Mouse (Mus musculus) kidney, embryonic 16.5 days (tissue): Measurements from ENCODE around the gene Bcam. TPM values are rescaled to one million over a fixed set of nuclear protein-coding genes. Genes with fewer than 3 reads are reported as not detected.
"Not testable (repeated sequence)": the region's sequence is repeated elsewhere in the genome, so short reads cannot be mapped to it uniquely, and the experiment has no call there.

Source experiments
- ATAC-seq: fragments of 200-750 bp; cut with Nextera tagmentation; 2 replicates; pipeline ENCODE4 v1.8.0; 2017; ENCODE audit warnings: moderate TSS enrichment; ENCODE audit not compliant: low FRiP score, low TSS enrichment
- H3K27ac ChIP-seq: fragments of 300-500 bp; sonication (generic); 2 replicates; pipeline ENCODE4 v1.5.1; 2014; ENCODE audit warnings: low read length
- H3K27me3 ChIP-seq: fragments of 300-500 bp; sonication (generic); 2 replicates; pipeline ENCODE4 v1.6.1; 2014; ENCODE audit warnings: low read length, control low read depth, mixed read lengths; ENCODE audit not compliant: insufficient read depth
- H3K36me3 ChIP-seq: fragments of 300-500 bp; sonication (generic); 2 replicates; pipeline ENCODE4 v1.6.1; 2014; ENCODE audit warnings: low read length, control low read depth, mixed read lengths; ENCODE audit not compliant: insufficient read depth
- H3K4me1 ChIP-seq: fragments of 300-500 bp; sonication (generic); 2 replicates; pipeline ENCODE4 v1.6.1; 2014; ENCODE audit warnings: low read length, control low read depth, mixed read lengths; ENCODE audit not compliant: insufficient read depth
- H3K4me2 ChIP-seq: fragments of 300-500 bp; sonication (generic); replicated peaks from 2 replicates; pipeline ENCODE4 v1.6.1; 2014; ENCODE audit warnings: low read depth, low read length
- H3K4me3 ChIP-seq: fragments of 300-500 bp; sonication (generic); 2 replicates; pipeline ENCODE4 v1.5.1; 2014; ENCODE audit warnings: mild to moderate bottlenecking, low read length
- H3K9ac ChIP-seq: fragments of 300-500 bp; sonication (generic); replicated peaks from 2 replicates; pipeline ENCODE4 v1.6.1; 2014; ENCODE audit warnings: low read length
- H3K9me3 ChIP-seq: fragments of 300-500 bp; sonication (generic); 2 replicates; pipeline ENCODE4 v1.6.1; 2016; ENCODE audit warnings: low read length, control low read depth
- WGBS: fragments of 180-500 bp; shearing (Covaris S2); extraction: QIAGEN DNeasy Blood & Tissue Kit; methylation state at CpG from one replicate; pipeline ENCODE4 v1.1.7; 2014; 5-methylcytosine and 5-hydroxymethylcytosine counted together
- polyA plus RNA-seq: library from polyadenylated mRNA; unstranded; fragments of >200 nt; fragmentation: Nextera tagmentation; extraction: Ambion mirVana; gene quantifications from 2 replicates; pipeline ENCODE4 v1.2.1, GENCODE M21; 2015

Gene Bcam
- polyA plus RNA-seq, 1 experiment from 2014 or later, result 309 TPM

GRCm38 (mm10) chr7:19809369-19809768, 38.6 kb upstream of the Bcam start:
- no peak overlapping the region for H3K27ac ChIP-seq
- ATAC-seq, result peak; percentile 54; the same call in 1 of the 2 replicates
- peak overlapping the region; percentile 34 for H3K4me3 ChIP-seq
- peak overlapping the region; percentile 47 for H3K4me2 ChIP-seq
- H3K27me3 ChIP-seq, result peaks cover 32% of the 10 kb centered on the region
- 6% methylated on average over 27 of the region's 27 CpGs for WGBS
- peaks cover 11% of the 10 kb centered on the region; the same call in 1 of the 2 replicates for H3K4me1 ChIP-seq
- peaks cover 6% of the 10 kb centered on the region; the same call in 1 of the 2 replicates for H3K9me3 ChIP-seq
- H3K36me3 ChIP-seq, result no peaks in the 10 kb centered on the region
- H3K9ac ChIP-seq, result peak overlapping the region; percentile 17; the same call in 1 of the 2 replicates

- ATAC-seq, result no peak
- WGBS, result 82% methylated on average over 8 of the region's 8 CpGs
Measured at GRCm38 (mm10) chr7:19806356-19806969, 35.6 kb upstream of the Bcam start.

GRCm38 (mm10) chr7:19802995-19803394, 32.2 kb upstream of the Bcam start:
- Histone ChIP-seq H3K36me3 (no peaks in the 10 kb centered on the region), H3K9ac (no peak overlapping the region), H3K4me1 (no peaks in the 10 kb centered on the region), H3K27me3 (no peaks in the 10 kb centered on the region), H3K4me2 (no peak overlapping the region), H3K27ac (no peak overlapping the region), H3K9me3 (peaks cover 6% of the 10 kb centered on the region; the same call in 1 of the 2 replicates), H3K4me3 (no peak overlapping the region)
- 17% methylated on average over 7 of the region's 7 CpGs for WGBS
- ATAC-seq, result no peak; the same call in 1 of the 2 replicates

More at GRCm38 (mm10) chr7:19806356-19806969, 35.6 kb upstream of the Bcam start:
- Histone ChIP-seq H3K27me3 (peaks cover 20% of the 10 kb centered on the region), H3K4me2 (no peak overlapping the region), H3K9ac (no peak overlapping the region), H3K9me3 (peaks cover 6% of the 10 kb centered on the region; the same call in 1 of the 2 replicates), H3K36me3 (no peaks in the 10 kb centered on the region), H3K4me1 (peaks cover 11% of the 10 kb centered on the region; the same call in 1 of the 2 replicates), H3K27ac (no peak overlapping the region), H3K4me3 (no peak overlapping the region)

- no peaks in the 10 kb centered on the region for H3K36me3 ChIP-seq
- WGBS, result 19% methylated on average over 2 of the region's 2 CpGs
- H3K9me3 ChIP-seq, result peaks cover 6% of the 10 kb centered on the region; the same call in 1 of the 2 replicates
- no peak for ATAC-seq
- no peak overlapping the region for H3K9ac ChIP-seq
- H3K4me1 ChIP-seq, result no peaks in the 10 kb centered on the region
- H3K4me3 ChIP-seq, result no peak overlapping the region
- no peak overlapping the region for H3K27ac ChIP-seq
- H3K27me3 ChIP-seq, result peaks cover 16% of the 10 kb centered on the region
- no peak overlapping the region for H3K4me2 ChIP-seq
Measured at GRCm38 (mm10) chr7:19800764-19801163, 29.9 kb upstream of the Bcam start.

GRCm38 (mm10) chr7:19796697-19797588, 26.1 kb upstream of the Bcam start, which contains the start of gene Cblc:
Gene Cblc, minus strand, starts transcription at chr7:19796809.
- Histone ChIP-seq H3K4me2 (peak within 1 kb of the TSS; percentile 55), H3K9ac (peak within 1 kb of the TSS; percentile 59)
- WGBS, result 1% methylated on average over 32 of the region's 32 CpGs

GRCm38 (mm10) chr7:19796254-19796653, 25.4 kb upstream of the Bcam start:
- peak overlapping the region; percentile 55 for H3K4me2 ChIP-seq
- no peaks in the 10 kb centered on the region for H3K4me1 ChIP-seq
- peak overlapping the region; percentile 48 for H3K4me3 ChIP-seq
- no peaks in the 10 kb centered on the region for H3K36me3 ChIP-seq
- H3K27ac ChIP-seq, result no peak overlapping the region
- 10% methylated on average over 18 of the region's 18 CpGs for WGBS
- peaks cover 18% of the 10 kb centered on the region for H3K27me3 ChIP-seq
- no peak for ATAC-seq
- peak overlapping the region; percentile 59 for H3K9ac ChIP-seq
- no peaks in the 10 kb centered on the region for H3K9me3 ChIP-seq

More at GRCm38 (mm10) chr7:19796697-19797588, 26.1 kb upstream of the Bcam start, which contains the start of gene Cblc:
- no peaks in the 10 kb centered on the region for H3K36me3 ChIP-seq
- peaks cover 18% of the 10 kb centered on the region for H3K27me3 ChIP-seq
- no peaks in the 10 kb centered on the region for H3K4me1 ChIP-seq
- no peaks in the 10 kb centered on the region for H3K9me3 ChIP-seq
- peak within 1 kb of the TSS; percentile 48 for H3K4me3 ChIP-seq
- H3K27ac ChIP-seq, result peak within 1 kb of the TSS; percentile 80
- peak; percentile 91 for ATAC-seq

GRCm38 (mm10) chr7:19795236-19795635, 24.4 kb upstream of the Bcam start:
- H3K9me3 ChIP-seq, result no peaks in the 10 kb centered on the region
- no peaks in the 10 kb centered on the region for H3K36me3 ChIP-seq
- peaks cover 18% of the 10 kb centered on the region for H3K27me3 ChIP-seq
- ATAC-seq, result no peak
- WGBS, result 67% methylated on average over 2 of the region's 2 CpGs
- H3K4me2 ChIP-seq, result no peak overlapping the region
- H3K9ac ChIP-seq, result no peak overlapping the region
- no peaks in the 10 kb centered on the region for H3K4me1 ChIP-seq
- H3K4me3 ChIP-seq, result no peak overlapping the region
- H3K27ac ChIP-seq, result no peak overlapping the region

- Histone ChIP-seq H3K27ac (no peak overlapping the region), H3K27me3 (peaks cover 18% of the 10 kb centered on the region), H3K4me3 (no peak overlapping the region), H3K9me3 (no peaks in the 10 kb centered on the region), H3K4me1 (no peaks in the 10 kb centered on the region), H3K36me3 (no peaks in the 10 kb centered on the region), H3K9ac (no peak overlapping the region), H3K4me2 (no peak overlapping the region)
- WGBS, result 83% methylated on average over 19 of the region's 19 CpGs
- ATAC-seq, result no peak
Measured at GRCm38 (mm10) chr7:19792701-19793630, 22.1 kb upstream of the Bcam start.

GRCm38 (mm10) chr7:19791504-19791903, 20.7 kb upstream of the Bcam start:
- not testable (repeated sequence) for ATAC-seq

More at GRCm38 (mm10) chr7:19791504-19791903, 20.7 kb upstream of the Bcam start:
- not testable (repeated sequence) for H3K4me2 ChIP-seq, H3K27me3 ChIP-seq, H3K4me3 ChIP-seq, H3K36me3 ChIP-seq, H3K27ac ChIP-seq, H3K9me3 ChIP-seq, H3K9ac ChIP-seq, H3K4me1 ChIP-seq
- 83% methylated on average over 2 of the region's 2 CpGs for WGBS
